Mouse (Mus musculus) bone marrow, adult 2 months (tissue): ENCODE data around the gene Gm49342.

Source experiments
- CTCF ChIP-seq: fragments of 200-500 bp; IDR thresholded peaks from 2 replicates; pipeline ENCODE4 v1.5.1; 2011; ENCODE audit warnings: low read length, control low read depth; ENCODE audit not compliant: control insufficient read depth, insufficient read depth
- POLR2A ChIP-seq: fragments of 200-500 bp; IDR thresholded peaks from 2 replicates; pipeline ENCODE4 v1.6.1; 2011; ENCODE audit warnings: low read depth, mild to moderate bottlenecking, control low read depth, low read length, borderline replicate concordance; ENCODE audit not compliant: control insufficient read depth

DNA sequence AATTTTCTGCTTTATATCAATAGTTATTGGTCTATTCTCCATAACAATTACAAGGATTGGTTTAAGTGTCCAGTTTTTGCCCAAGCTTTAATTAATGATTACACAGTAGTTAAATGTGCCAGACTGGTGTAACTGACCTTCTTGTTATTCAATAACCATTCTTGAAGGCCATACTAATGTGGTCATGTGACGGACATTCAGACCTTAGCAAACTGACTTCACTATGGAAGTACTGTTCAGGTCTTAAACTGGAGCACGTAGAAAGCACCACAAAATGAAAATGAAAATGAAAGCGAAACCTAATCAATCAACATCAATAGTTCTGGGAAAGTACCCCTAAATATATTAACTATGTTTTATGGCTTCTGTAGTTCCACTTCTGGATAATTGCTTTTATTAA lies 46.7 kb downstream of the Gm49342 start:
- TF ChIP-seq POLR2A = no peak
- TF ChIP-seq CTCF = no peak
